Mouse (Mus musculus): ENCODE measurements around the gene Nr3c2.

Gene Nr3c2

GRCm38 (mm10) chr8:77056853-77057252 is 157.6 kb downstream of the Nr3c2 start:
- DNase-seq (ENCODE audit: low spot score) = no peak

GRCm38 (mm10) chr8:77082687-77083086 is 183.4 kb downstream of the Nr3c2 start:
- DNase-seq (ENCODE audit: low spot score) = no peak

GRCm38 (mm10) chr8:77086036-77086435 is 186.8 kb downstream of the Nr3c2 start:
- DNase-seq (ENCODE audit: low spot score) = no peak

- no peak for DNase-seq (ENCODE audit: low spot score)
These were observed 197.5 kb downstream of the Nr3c2 start for GRCm38 (mm10) chr8:77096721-77097120.

- no peak for DNase-seq (ENCODE audit: low spot score)
These were observed 198.9 kb downstream of the Nr3c2 start for GRCm38 (mm10) chr8:77098101-77098500.

GRCm38 (mm10) chr8:77100370-77100769 is 201.1 kb downstream of the Nr3c2 start:
- DNase-seq (ENCODE audit: low spot score) = no peak

GRCm38 (mm10) chr8:77102879-77103278 is 203.6 kb downstream of the Nr3c2 start:
- no peak for DNase-seq (ENCODE audit: low spot score)

- no peak for DNase-seq (ENCODE audit: low spot score)
These were observed 213.5 kb downstream of the Nr3c2 start for GRCm38 (mm10) chr8:77112719-77113118.

- DNase-seq (ENCODE audit: low spot score) = no peak
These were observed 215.5 kb downstream of the Nr3c2 start for GRCm38 (mm10) chr8:77114769-77115168.

- no peak for DNase-seq (ENCODE audit: low spot score)
These were observed 217.3 kb downstream of the Nr3c2 start for GRCm38 (mm10) chr8:77116419-77117079.

GRCm38 (mm10) chr8:77120810-77121570 is 221.7 kb downstream of the Nr3c2 start:
- no peak for DNase-seq (ENCODE audit: low spot score)

GRCm38 (mm10) chr8:77121571-77121890 is 222.3 kb downstream of the Nr3c2 start:
- no peak for DNase-seq (ENCODE audit: low spot score)

GRCm38 (mm10) chr8:77122300-77122699 is 223.1 kb downstream of the Nr3c2 start:
- no peak for DNase-seq (ENCODE audit: low spot score)

- DNase-seq (ENCODE audit: low spot score) = no peak
These were observed 226.5 kb downstream of the Nr3c2 start for GRCm38 (mm10) chr8:77125777-77126176.

GRCm38 (mm10) chr8:77128006-77128405 is 228.8 kb downstream of the Nr3c2 start:
- no peak for DNase-seq (ENCODE audit: low spot score)

- DNase-seq (ENCODE audit: low spot score) = no peak
These were observed 233.8 kb downstream of the Nr3c2 start for GRCm38 (mm10) chr8:77132903-77133637.

- DNase-seq (ENCODE audit: low spot score) = no peak
These were observed 234.6 kb downstream of the Nr3c2 start for GRCm38 (mm10) chr8:77133797-77134385.

- no peak for DNase-seq (ENCODE audit: low spot score)
These were observed 246.0 kb downstream of the Nr3c2 start for GRCm38 (mm10) chr8:77145285-77145684.

GRCm38 (mm10) chr8:77154496-77154895 is 255.3 kb downstream of the Nr3c2 start:
- DNase-seq (ENCODE audit: low spot score) = no peak

- no peak for DNase-seq (ENCODE audit: low spot score)
These were observed 270.1 kb downstream of the Nr3c2 start for GRCm38 (mm10) chr8:77169320-77169719.

GRCm38 (mm10) chr8:77169757-77170438 is 270.7 kb downstream of the Nr3c2 start:
- no peak for DNase-seq (ENCODE audit: low spot score)

- DNase-seq (ENCODE audit: low spot score) = no peak
These were observed 271.2 kb downstream of the Nr3c2 start for GRCm38 (mm10) chr8:77170439-77170759.

All from testis, postnatal 10 days (tissue).